Mouse (Mus musculus) kidney, embryonic 16.5 days (tissue): Measurements from ENCODE around the gene Sec63. TPM values are rescaled to one million over a fixed set of nuclear protein-coding genes. Genes with fewer than 3 reads are reported as not detected.

ENCODE experiments used
- ATAC-seq: fragments of 200-750 bp; cut with Nextera tagmentation; 2 replicates; pipeline ENCODE4 v1.8.0; 2017; ENCODE audit warnings: moderate TSS enrichment; ENCODE audit not compliant: low FRiP score, low TSS enrichment
- H3K27ac ChIP-seq: fragments of 300-500 bp; sonication (generic); 2 replicates; pipeline ENCODE4 v1.5.1; 2014; ENCODE audit warnings: low read length
- H3K27me3 ChIP-seq: fragments of 300-500 bp; sonication (generic); 2 replicates; pipeline ENCODE4 v1.6.1; 2014; ENCODE audit warnings: low read length, control low read depth, mixed read lengths; ENCODE audit not compliant: insufficient read depth
- H3K36me3 ChIP-seq: fragments of 300-500 bp; sonication (generic); 2 replicates; pipeline ENCODE4 v1.6.1; 2014; ENCODE audit warnings: low read length, control low read depth, mixed read lengths; ENCODE audit not compliant: insufficient read depth
- H3K4me1 ChIP-seq: fragments of 300-500 bp; sonication (generic); 2 replicates; pipeline ENCODE4 v1.6.1; 2014; ENCODE audit warnings: low read length, control low read depth, mixed read lengths; ENCODE audit not compliant: insufficient read depth
- H3K4me2 ChIP-seq: fragments of 300-500 bp; sonication (generic); replicated peaks from 2 replicates; pipeline ENCODE4 v1.6.1; 2014; ENCODE audit warnings: low read depth, low read length
- H3K4me3 ChIP-seq: fragments of 300-500 bp; sonication (generic); 2 replicates; pipeline ENCODE4 v1.5.1; 2014; ENCODE audit warnings: mild to moderate bottlenecking, low read length
- H3K9ac ChIP-seq: fragments of 300-500 bp; sonication (generic); replicated peaks from 2 replicates; pipeline ENCODE4 v1.6.1; 2014; ENCODE audit warnings: low read length
- H3K9me3 ChIP-seq: fragments of 300-500 bp; sonication (generic); 2 replicates; pipeline ENCODE4 v1.6.1; 2016; ENCODE audit warnings: low read length, control low read depth
- WGBS: fragments of 180-500 bp; shearing (Covaris S2); extraction: QIAGEN DNeasy Blood & Tissue Kit; methylation state at CpG from one replicate; pipeline ENCODE4 v1.1.7; 2014; 5-methylcytosine and 5-hydroxymethylcytosine counted together
- polyA plus RNA-seq: library from polyadenylated mRNA; unstranded; fragments of >200 nt; fragmentation: Nextera tagmentation; extraction: Ambion mirVana; gene quantifications from 2 replicates; pipeline ENCODE4 v1.2.1, GENCODE M21; 2015

Gene Sec63
- polyA plus RNA-seq, 1 experiment from 2014 or later, result 29.9 TPM

DNA sequence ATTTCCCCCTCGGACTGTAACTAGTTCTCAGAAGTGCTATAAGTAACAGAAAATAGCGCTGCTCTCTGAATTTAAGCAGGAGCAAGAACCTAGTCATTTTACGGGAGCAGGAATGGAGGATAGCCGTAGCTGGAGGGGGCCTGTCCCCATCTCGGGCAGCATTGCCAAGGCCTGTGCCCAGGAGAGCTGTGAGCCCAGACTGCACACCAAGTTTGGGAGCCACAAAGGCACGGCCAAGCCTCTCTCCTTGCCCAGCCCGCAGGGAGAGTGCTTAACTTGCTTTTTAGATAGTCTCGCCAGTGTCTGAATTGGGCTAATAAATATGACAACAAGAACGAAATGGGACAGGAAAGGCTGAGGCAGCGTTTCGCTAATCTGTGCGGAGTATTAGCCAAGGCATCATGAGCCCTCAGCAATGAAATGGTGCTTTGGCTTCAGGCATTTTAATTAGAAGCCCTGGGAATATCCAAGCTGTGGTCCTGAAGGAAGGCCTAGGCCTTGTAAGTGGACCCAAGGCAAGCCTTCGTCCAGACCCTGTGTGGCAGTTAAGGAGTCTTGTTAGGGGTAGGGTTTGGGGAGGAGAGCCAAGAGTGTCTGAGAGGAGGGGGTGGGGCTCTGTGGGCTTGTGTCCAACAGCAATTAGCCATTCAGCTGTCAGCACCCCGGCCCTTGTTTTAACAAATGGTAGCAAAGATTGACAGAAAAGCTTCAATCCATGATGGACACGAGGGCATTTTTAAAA is 111.1 kb downstream of the Sec63 start:
- no peaks in the 10 kb centered on the region; the same call in 1 of the 2 replicates for H3K27me3 ChIP-seq
- H3K36me3 ChIP-seq, result no peaks in the 10 kb centered on the region

DNA sequence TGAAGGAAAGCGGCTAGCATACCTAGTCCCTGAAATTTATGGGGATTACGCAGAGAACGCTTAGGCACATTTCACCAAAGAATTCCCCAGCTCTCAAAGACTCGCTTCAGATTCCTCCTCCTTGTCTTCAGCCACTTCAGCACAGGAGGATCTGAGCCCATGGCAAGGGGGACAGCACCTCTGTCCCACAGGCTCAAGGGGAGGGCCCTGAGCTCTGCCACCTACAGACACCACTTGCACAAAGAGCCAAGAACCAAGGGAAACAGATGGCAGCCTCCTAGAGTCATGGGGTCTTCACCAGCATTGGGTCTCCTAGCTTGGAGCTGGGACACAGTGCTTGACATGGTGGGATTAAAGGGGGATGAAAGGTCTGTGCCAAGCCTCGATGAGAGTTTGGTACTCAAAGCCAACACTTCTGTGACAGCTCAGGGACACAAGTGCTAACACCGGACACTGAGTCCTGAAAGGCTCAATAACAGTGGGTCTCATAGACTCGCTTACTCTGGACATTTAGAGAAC is 111.8 kb downstream of the Sec63 start:
- 77% methylated on average over 7 of the region's 7 CpGs for WGBS
- Histone ChIP-seq H3K4me2 (no peak overlapping the region), H3K27ac (no peak overlapping the region), H3K9ac (no peak overlapping the region), H3K9me3 (no peaks in the 10 kb centered on the region), H3K4me1 (no peaks in the 10 kb centered on the region), H3K36me3 (no peaks in the 10 kb centered on the region), H3K27me3 (no peaks in the 10 kb centered on the region; the same call in 1 of the 2 replicates), H3K4me3 (no peak overlapping the region)
- ATAC-seq, result no peak

More for the DNA sequence above, 111.1 kb downstream of the Sec63 start:
- ATAC-seq, result no peak
- 65% methylated on average over 15 of the region's 15 CpGs for WGBS
- Histone ChIP-seq H3K4me2 (no peak overlapping the region), H3K27ac (no peak overlapping the region), H3K9ac (no peak overlapping the region), H3K9me3 (no peaks in the 10 kb centered on the region), H3K4me3 (no peak overlapping the region), H3K4me1 (no peaks in the 10 kb centered on the region)

DNA sequence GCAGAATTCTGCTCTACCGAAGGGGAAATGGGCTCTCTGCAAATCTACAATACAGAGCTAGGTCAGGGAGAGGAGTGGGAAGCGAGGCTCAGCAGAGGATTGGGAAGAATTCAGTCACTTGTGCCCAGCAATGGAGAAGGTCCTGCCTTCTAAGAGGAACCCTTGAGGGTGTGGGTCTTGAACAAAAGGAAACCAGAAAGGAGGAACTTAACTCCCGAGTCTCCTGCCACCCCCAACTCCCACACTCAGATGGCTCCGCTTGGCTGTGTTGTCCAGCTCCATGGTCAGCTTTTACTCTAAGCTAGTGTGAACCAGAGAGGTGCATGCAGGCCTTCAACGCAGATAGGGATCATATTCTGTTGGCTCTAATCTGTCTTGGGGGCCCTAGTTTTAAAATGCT is 114.9 kb downstream of the Sec63 start:
- Histone ChIP-seq H3K4me3 (no peak overlapping the region), H3K27ac (no peak overlapping the region), H3K9me3 (no peaks in the 10 kb centered on the region), H3K4me2 (no peak overlapping the region), H3K4me1 (no peaks in the 10 kb centered on the region), H3K27me3 (no peaks in the 10 kb centered on the region), H3K36me3 (no peaks in the 10 kb centered on the region), H3K9ac (no peak overlapping the region)
- WGBS, result 61% methylated on average over 5 of the region's 5 CpGs
- no peak for ATAC-seq

DNA sequence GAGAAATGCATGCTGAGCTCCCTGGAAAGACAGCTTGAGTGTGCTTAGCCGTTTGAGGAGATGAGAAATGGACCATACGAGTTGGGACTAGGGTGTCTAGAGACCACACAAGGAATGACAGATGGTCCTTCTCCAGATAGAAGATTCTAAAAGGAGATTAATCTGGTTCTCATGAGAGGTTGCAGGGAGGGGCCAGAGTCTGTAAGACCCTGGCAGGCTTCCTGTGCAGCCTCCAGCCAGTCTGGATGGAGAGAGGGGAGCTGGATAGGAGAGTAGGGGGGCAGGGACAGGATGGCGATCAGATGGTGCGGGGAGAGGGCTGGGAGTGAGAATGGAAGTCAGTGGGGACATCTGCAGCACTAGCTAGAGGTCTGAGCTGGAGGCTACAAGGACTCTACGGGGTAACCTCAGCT is 118.0 kb downstream of the Sec63 start:
- Histone ChIP-seq H3K4me2 (no peak overlapping the region), H3K36me3 (no peaks in the 10 kb centered on the region), H3K27me3 (no peaks in the 10 kb centered on the region), H3K27ac (peak overlapping the region; percentile 43; the same call in 1 of the 2 replicates), H3K9ac (no peak overlapping the region), H3K9me3 (no peaks in the 10 kb centered on the region), H3K4me3 (no peak overlapping the region), H3K4me1 (no peaks in the 10 kb centered on the region)
- WGBS, result 57% methylated on average over 5 of the region's 5 CpGs
- peak; percentile 87 for ATAC-seq

DNA sequence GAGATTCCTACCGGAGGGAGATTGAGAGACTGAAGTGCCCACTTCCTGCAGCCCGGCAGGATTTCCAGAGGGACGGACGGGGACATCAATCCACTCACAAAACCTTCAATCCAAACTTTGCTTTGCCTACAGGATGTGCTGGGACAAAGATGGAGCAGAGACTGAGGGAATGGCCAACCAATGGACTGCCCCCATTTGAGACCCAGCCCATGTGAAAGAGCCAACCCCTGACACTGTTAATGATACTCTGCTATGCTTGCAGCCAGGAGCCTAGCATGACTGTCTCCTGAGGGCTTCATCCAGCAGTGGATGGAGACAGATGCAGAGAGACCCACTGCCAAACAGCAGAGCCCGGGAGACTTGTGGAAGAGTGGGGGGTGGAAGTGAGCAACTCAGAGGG is 118.4 kb downstream of the Sec63 start:
- 62% methylated on average over 5 of the region's 5 CpGs for WGBS
- Histone ChIP-seq H3K36me3 (no peaks in the 10 kb centered on the region), H3K27ac (peak overlapping the region; percentile 43; the same call in 1 of the 2 replicates), H3K9me3 (no peaks in the 10 kb centered on the region), H3K4me3 (no peak overlapping the region), H3K27me3 (no peaks in the 10 kb centered on the region), H3K4me2 (no peak overlapping the region), H3K9ac (no peak overlapping the region), H3K4me1 (no peaks in the 10 kb centered on the region)
- peak; percentile 46 for ATAC-seq

Other genes starting within 250 kb of the Sec63 start
- 0.14 TPM in 1 of 2 replicates, not detected in the other for gene Nr2e1, start 177.9 kb upstream of the Sec63 start, polyA plus RNA-seq
- gene Ostm1, start 177.7 kb upstream of the Sec63 start, polyA plus RNA-seq, result 18.2 and 18.5 TPM in 2 replicates
- gene Scml4, start 98.9 kb downstream of the Sec63 start, polyA plus RNA-seq, result 1.7 and 1.8 TPM in 2 replicates